7 mouse cellular contexts compared by ENCODE assay signal in genomic region chr7:5052931-5053343, GRCm38 (mm10). TPM values are rescaled to one million over a fixed set of nuclear protein-coding genes. Genes with fewer than 3 reads are reported as not detected.
DNase-seq lines count a peak whose midpoint lies in the region; ATAC-seq and TF ChIP-seq lines count a peak whose summit lies in the region.

No protein-coding gene starts in this region.

- no peaks in the 10 kb centered on the region for H3K9me3 ChIP-seq in lung, postnatal 0 days (ENCODE audit: low read length)
- H3K9me3 ChIP-seq in forebrain, embryonic 11.5 days (ENCODE audit: control insufficient read depth, low read length) = no peaks in the 10 kb centered on the region
- H3K9me3 ChIP-seq in limb, embryonic 11.5 days (ENCODE audit: control insufficient read depth, low read length) = peaks cover 5% of the 10 kb centered on the region; the same call in 1 of the 2 replicates
- H3K9me3 ChIP-seq in stomach, embryonic 15.5 days = no peaks in the 10 kb centered on the region

- H3K27me3 ChIP-seq in lung, postnatal 0 days (replicated peaks; ENCODE audit: insufficient read depth, low read length) = peaks cover 50% of the 10 kb centered on the region
- H3K27me3 ChIP-seq in forebrain, embryonic 11.5 days (ENCODE audit: control insufficient read depth, insufficient read depth, low read length) = peaks cover 54% of the 10 kb centered on the region
- peaks cover 60% of the 10 kb centered on the region for H3K27me3 ChIP-seq in limb, embryonic 11.5 days (ENCODE audit: control insufficient read depth, insufficient read depth, low read length)
- H3K27me3 ChIP-seq in stomach, embryonic 15.5 days (replicated peaks) = peaks cover 61% of the 10 kb centered on the region

- peak overlapping the region; percentile 94 for H3K4me2 ChIP-seq in lung, postnatal 0 days (replicated peaks; ENCODE audit: low read depth, low read length)
- peak overlapping the region; percentile 93 for H3K4me2 ChIP-seq in forebrain, embryonic 11.5 days (ENCODE audit: low read depth, low read length, severe bottlenecking)
- H3K4me2 ChIP-seq in limb, embryonic 11.5 days (ENCODE audit: low read depth, severe bottlenecking) = peak overlapping the region; percentile 90
- peak overlapping the region; percentile 80 for H3K4me2 ChIP-seq in stomach, embryonic 15.5 days

- TF ChIP-seq EP300 in lung, postnatal 0 days (IDR thresholded peaks at IDR 0.05) = no peak

- H3K4me3 ChIP-seq in lung, postnatal 0 days (ENCODE audit: low read depth, low read length) = peak overlapping the region; percentile 25
- H3K4me3 ChIP-seq in forebrain, embryonic 11.5 days (ENCODE audit: low read depth, low read length) = peak overlapping the region; percentile 77
- peak overlapping the region; percentile 64 for H3K4me3 ChIP-seq in limb, embryonic 11.5 days (ENCODE audit: low read depth, low read length)
- peak overlapping the region; percentile 81 for H3K4me3 ChIP-seq in stomach, embryonic 15.5 days (replicated peaks)

- H3K27ac ChIP-seq in lung, postnatal 0 days (ENCODE audit: low read length) = no peak overlapping the region
- no peak overlapping the region for H3K27ac ChIP-seq in forebrain, embryonic 11.5 days (ENCODE audit: low read depth, low read length)
- H3K27ac ChIP-seq in limb, embryonic 11.5 days (replicated peaks; ENCODE audit: low read depth, low read length) = no peak overlapping the region
- H3K27ac ChIP-seq in stomach, embryonic 15.5 days = no peak overlapping the region

- TF ChIP-seq CTCF in lung, postnatal 0 days (IDR thresholded peaks at IDR 0.05) = no peak

- 0 out of 2 replicates have a peak overlapping the region, but pooled peaks have one; percentile 12 for H3K9ac ChIP-seq in lung, postnatal 0 days (replicated peaks; ENCODE audit: low read depth)
- H3K9ac ChIP-seq in forebrain, embryonic 11.5 days (ENCODE audit: low read length) = peak overlapping the region; percentile 49
- peak overlapping the region; percentile 30; the same call in 1 of the 2 replicates for H3K9ac ChIP-seq in limb, embryonic 11.5 days (ENCODE audit: low read length)
- peak overlapping the region; percentile 29 for H3K9ac ChIP-seq in stomach, embryonic 15.5 days

- H3K36me3 ChIP-seq in lung, postnatal 0 days (ENCODE audit: insufficient read depth, low read length) = no peaks in the 10 kb centered on the region
- no peaks in the 10 kb centered on the region for H3K36me3 ChIP-seq in forebrain, embryonic 11.5 days (ENCODE audit: control insufficient read depth, insufficient read depth, low read length)
- H3K36me3 ChIP-seq in limb, embryonic 11.5 days (ENCODE audit: control insufficient read depth, insufficient read depth, low read length) = no peaks in the 10 kb centered on the region
- H3K36me3 ChIP-seq in stomach, embryonic 15.5 days = no peaks in the 10 kb centered on the region

- no peak for ATAC-seq in lung, postnatal 0 days
- ATAC-seq in forebrain, embryonic 11.5 days (replicated peaks; ENCODE audit: low FRiP score) = no peak
- ATAC-seq in limb, embryonic 11.5 days (ENCODE audit: insufficient number of reproducible peaks, low FRiP score, low TSS enrichment, low read depth) = 0 out of 2 replicates have a peak, but pooled peaks have one; percentile 23
- ATAC-seq in stomach, embryonic 15.5 days (ENCODE audit: insufficient read depth, low FRiP score, low read depth) = no peak

- no peak for DNase-seq in lung, postnatal 0 days (ENCODE audit: low spot score)
- DNase-seq in lung, adult 18-20 months = no peak
- no peak for DNase-seq in forebrain, embryonic 11.5 days (ENCODE audit: low spot score)
- peak; percentile 23 for DNase-seq in limb, embryonic 11.5 days (ENCODE audit: low spot score)
- no peak for DNase-seq in ovary, postnatal 36 days (ENCODE audit: low spot score)
- DNase-seq in left cerebral cortex, adult 8-10 months (ENCODE audit: low spot score in 2 of 2) = no peak

- 4% methylated on average over 45 of the region's 45 CpGs for WGBS in lung, postnatal 0 days
- 2% methylated on average over 41 of the region's 45 CpGs for WGBS in forebrain, embryonic 11.5 days
- WGBS in limb, embryonic 11.5 days = 2% methylated on average over 45 of the region's 45 CpGs
- WGBS in stomach, embryonic 15.5 days = 6% methylated on average over 45 of the region's 45 CpGs

- H3K4me1 ChIP-seq in lung, postnatal 0 days (ENCODE audit: insufficient read depth, low read depth, low read length) = peaks cover 20% of the 10 kb centered on the region
- peaks cover 26% of the 10 kb centered on the region for H3K4me1 ChIP-seq in forebrain, embryonic 11.5 days (replicated peaks; ENCODE audit: control insufficient read depth, insufficient read depth, low read length)
- peaks cover 12% of the 10 kb centered on the region for H3K4me1 ChIP-seq in limb, embryonic 11.5 days (ENCODE audit: control insufficient read depth, insufficient read depth, low read length)
- H3K4me1 ChIP-seq in stomach, embryonic 15.5 days = peaks cover 31% of the 10 kb centered on the region

RNA-seq across cellular contexts. Expression of gene Zfp580, which starts 1.6 kb away (rescaled TPM):
- polyA plus RNA-seq in lung, postnatal 0 days (2015; fragmentation: Nextera tagmentation; extraction: Ambion mirVana) = 25.7 and 30.4 TPM in 2 replicates
- 44.6 and 51.4 TPM in 2 replicates for polyA plus RNA-seq in forebrain, embryonic 11.5 days (2014; fragmentation: Nextera tagmentation; extraction: Ambion mirVana)
- polyA plus RNA-seq in limb, embryonic 11.5 days (2014; fragmentation: Nextera tagmentation; extraction: Ambion mirVana) = 31.8 and 32.9 TPM in 2 replicates
- polyA plus RNA-seq in stomach, embryonic 15.5 days (2015; fragmentation: Nextera tagmentation; extraction: Ambion mirVana) = 27.7 and 28.6 TPM in 2 replicates
- total RNA-seq in left cerebral cortex, adult 8-10 months (2022) = 10 to 100 TPM; 25.2 to 31.7 (median 27.2) TPM

RNA-seq across cellular contexts. Expression of gene U2af2, which starts 9.0 kb away (rescaled TPM):
- 42.0 and 46.1 TPM in 2 replicates for polyA plus RNA-seq in lung, postnatal 0 days (2015; fragmentation: Nextera tagmentation; extraction: Ambion mirVana)
- 222 and 236 TPM in 2 replicates for polyA plus RNA-seq in forebrain, embryonic 11.5 days (2014; fragmentation: Nextera tagmentation; extraction: Ambion mirVana)
- polyA plus RNA-seq in limb, embryonic 11.5 days (2014; fragmentation: Nextera tagmentation; extraction: Ambion mirVana) = 193 and 203 TPM in 2 replicates
- 118 and 124 TPM in 2 replicates for polyA plus RNA-seq in stomach, embryonic 15.5 days (2015; fragmentation: Nextera tagmentation; extraction: Ambion mirVana)
- total RNA-seq in left cerebral cortex, adult 8-10 months (2022) = 100 to 1,000 TPM; 159 to 182 (median 174) TPM

RNA-seq across cellular contexts. Expression of gene Zfp784, which starts 14.7 kb away (rescaled TPM):
- 6.5 and 7.7 TPM in 2 replicates for polyA plus RNA-seq in lung, postnatal 0 days (2015; fragmentation: Nextera tagmentation; extraction: Ambion mirVana)
- polyA plus RNA-seq in forebrain, embryonic 11.5 days (2014; fragmentation: Nextera tagmentation; extraction: Ambion mirVana) = 3.9 and 4.8 TPM in 2 replicates
- polyA plus RNA-seq in limb, embryonic 11.5 days (2014; fragmentation: Nextera tagmentation; extraction: Ambion mirVana) = 2.7 and 4.1 TPM in 2 replicates
- 5.4 and 6.0 TPM in 2 replicates for polyA plus RNA-seq in stomach, embryonic 15.5 days (2015; fragmentation: Nextera tagmentation; extraction: Ambion mirVana)
- 1 to 10 TPM; 5.4 to 6.0 (median 5.7) TPM for total RNA-seq in left cerebral cortex, adult 8-10 months (2022)

RNA-seq across cellular contexts. Expression of gene 4632433K11Rik, which starts 19.0 kb away (rescaled TPM):
- not detected in 2 replicates for polyA plus RNA-seq in lung, postnatal 0 days (2015; fragmentation: Nextera tagmentation; extraction: Ambion mirVana)
- polyA plus RNA-seq in forebrain, embryonic 11.5 days (2014; fragmentation: Nextera tagmentation; extraction: Ambion mirVana) = not detected in 2 replicates
- polyA plus RNA-seq in limb, embryonic 11.5 days (2014; fragmentation: Nextera tagmentation; extraction: Ambion mirVana) = not detected in 2 replicates
- polyA plus RNA-seq in stomach, embryonic 15.5 days (2015; fragmentation: Nextera tagmentation; extraction: Ambion mirVana) = not detected in 2 replicates
- total RNA-seq in left cerebral cortex, adult 8-10 months (2022) = 1 to 10 TPM in 1 of 4 experiments, not detected in 3; 1.5 TPM

RNA-seq across cellular contexts. Expression of gene Epn1, which starts 27.1 kb away (rescaled TPM):
- polyA plus RNA-seq in lung, postnatal 0 days (2015; fragmentation: Nextera tagmentation; extraction: Ambion mirVana) = 40.7 and 41.6 TPM in 2 replicates
- polyA plus RNA-seq in forebrain, embryonic 11.5 days (2014; fragmentation: Nextera tagmentation; extraction: Ambion mirVana) = 70.1 and 75.0 TPM in 2 replicates
- polyA plus RNA-seq in limb, embryonic 11.5 days (2014; fragmentation: Nextera tagmentation; extraction: Ambion mirVana) = 60.1 and 62.2 TPM in 2 replicates
- 54.5 and 59.6 TPM in 2 replicates for polyA plus RNA-seq in stomach, embryonic 15.5 days (2015; fragmentation: Nextera tagmentation; extraction: Ambion mirVana)
- 100 to 1,000 TPM; 395 to 439 (median 410) TPM for total RNA-seq in left cerebral cortex, adult 8-10 months (2022)

Comparison
In these comparisons a context has a peak if more than half of its experiments do, and no peak if none do; other contexts are left out.
1. H3K4me3 ChIP-seq: peak in every context shown above with its lines; median percentile 81 in stomach, embryonic 15.5 days; 77 in forebrain, embryonic 11.5 days; 64 in limb, embryonic 11.5 days; 25 in lung, postnatal 0 days.